In the genomic region with DNA sequence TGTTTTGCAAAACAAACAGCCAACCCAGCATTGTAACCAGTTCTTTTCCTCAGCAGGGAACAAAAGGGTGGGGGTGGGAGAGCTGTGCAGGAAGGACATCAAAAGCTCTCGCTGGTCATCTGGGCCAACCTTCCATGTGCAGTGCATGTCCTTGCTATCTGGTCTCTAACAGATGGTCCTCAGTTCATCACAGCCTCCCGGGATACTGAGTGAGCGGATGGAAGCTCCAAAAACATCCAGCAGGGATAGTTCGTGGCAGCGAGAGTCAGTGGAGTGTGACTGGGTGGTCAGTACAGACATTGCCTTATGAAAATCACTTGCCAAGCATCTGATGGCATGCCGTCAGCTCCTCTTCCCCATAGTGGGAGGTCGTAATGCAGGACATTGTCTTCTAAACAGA, we compare ENCODE assay signal across 13 mouse cellular contexts.
A peak's percentile ranks its signal among the peaks of the same experiment; 100 is the strongest.
DNase-seq lines count a peak whose midpoint lies in the region; ATAC-seq and TF ChIP-seq lines count a peak whose summit lies in the region.
"Had no signal": no experiment of that assay in that cellular context is flagged by ENCODE, and none has a peak within 500 bp of the region (broad histone marks: within the 10 kb centered on the region; RNA-seq: fewer than 3 reads in every experiment).

No protein-coding gene starts in this region.

- H3K4me3 ChIP-seq in heart, embryonic 11.5 days (ENCODE audit: low read depth, low read length): no peak overlapping the region
- no peak overlapping the region for H3K4me3 ChIP-seq in heart, adult 2 months
- H3K4me3 ChIP-seq in neural tube, embryonic 13.5 days: no peak overlapping the region
- no peak overlapping the region for H3K4me3 ChIP-seq in hindbrain, embryonic 15.5 days
- H3K4me3 ChIP-seq: embryonic facial prominence, embryonic 15.5 days; kidney, embryonic 15.5 days had no signal

- H3K27ac ChIP-seq in heart, embryonic 11.5 days (ENCODE audit: low read depth, low read length): peak overlapping the region; percentile 10; the same call in 1 of the 2 replicates
- no peak overlapping the region; the same call in 1 of the 2 replicates for H3K27ac ChIP-seq in heart, adult 2 months
- H3K27ac ChIP-seq in neural tube, embryonic 13.5 days (replicated peaks): peak overlapping the region; percentile 11; the same call in 1 of the 2 replicates
- peak overlapping the region; percentile 48 for H3K27ac ChIP-seq in hindbrain, embryonic 15.5 days (replicated peaks)
- H3K27ac ChIP-seq: embryonic facial prominence, embryonic 15.5 days had no signal

- no peaks in the 10 kb centered on the region for H3K79me2 ChIP-seq in heart, adult 2 months (replicated peaks; ENCODE audit: control insufficient read depth, insufficient read depth, low read length)

- no peak for DNase-seq in heart, adult 2 months
- DNase-seq in neural tube, embryonic 10.5 days (ENCODE audit: extremely low spot score, low spot score): no peak
- DNase-seq in frontal cortex, postnatal 14 days (ENCODE audit: low spot score in 2 of 2): no peak
- DNase-seq in right cerebral cortex, postnatal 10 days (ENCODE audit: low spot score in 2 of 2): no peak
- DNase-seq: adrenal gland, postnatal 36 days; lung, postnatal 14 days; thymus, postnatal 36 days had no signal

- 68% methylated on average over 7 of the region's 7 CpGs for WGBS in heart, embryonic 11.5 days (ENCODE audit: insufficient replicate concordance)
- WGBS in heart, adult 2 months: 67% methylated on average over 7 of the region's 7 CpGs
- 52% methylated on average over 7 of the region's 7 CpGs for WGBS in neural tube, embryonic 13.5 days
- WGBS in hindbrain, embryonic 15.5 days: 35% methylated on average over 7 of the region's 7 CpGs

- intact Hi-C loops in heart, adult 2 months (cut with DNase I): no loop called here

- H3K4me2 ChIP-seq in heart, embryonic 11.5 days: no peak overlapping the region
- H3K4me2 ChIP-seq in neural tube, embryonic 13.5 days: no peak overlapping the region
- no peak overlapping the region for H3K4me2 ChIP-seq in hindbrain, embryonic 15.5 days
- H3K4me2 ChIP-seq: embryonic facial prominence, embryonic 15.5 days; kidney, embryonic 15.5 days; liver, embryonic 11.5 days had no signal

- H3K36me3 ChIP-seq in heart, embryonic 11.5 days (ENCODE audit: control insufficient read depth, insufficient read depth, low read length): no peaks in the 10 kb centered on the region
- H3K36me3 ChIP-seq in heart, adult 2 months (ENCODE audit: control insufficient read depth, insufficient read depth, low read length): 0 out of 2 replicates have a peak, but pooled peaks cover 3% of the 10 kb centered on the region
- H3K36me3 ChIP-seq in neural tube, embryonic 13.5 days: no peaks in the 10 kb centered on the region
- no peaks in the 10 kb centered on the region for H3K36me3 ChIP-seq in hindbrain, embryonic 15.5 days
- H3K36me3 ChIP-seq: embryonic facial prominence, embryonic 15.5 days had no signal

- H3K9me3 ChIP-seq in heart, embryonic 11.5 days (replicated peaks; ENCODE audit: control insufficient read depth, low read length): no peaks in the 10 kb centered on the region
- H3K9me3 ChIP-seq in neural tube, embryonic 13.5 days: no peaks in the 10 kb centered on the region
- H3K9me3 ChIP-seq in hindbrain, embryonic 15.5 days: no peaks in the 10 kb centered on the region
- H3K9me3 ChIP-seq: embryonic facial prominence, embryonic 15.5 days; kidney, embryonic 15.5 days had no signal

- TF ChIP-seq CTCF in heart, adult 2 months (IDR thresholded peaks at IDR 0.05): no peak

- no peak for ATAC-seq in heart, embryonic 11.5 days (replicated peaks; ENCODE audit: insufficient number of reproducible peaks, low FRiP score, low TSS enrichment)
- ATAC-seq in neural tube, embryonic 13.5 days (ENCODE audit: low read depth): no peak
- ATAC-seq in hindbrain, embryonic 15.5 days (ENCODE audit: low FRiP score, low read depth): no peak

- peaks cover 46% of the 10 kb centered on the region for H3K4me1 ChIP-seq in heart, embryonic 11.5 days (ENCODE audit: control insufficient read depth, insufficient read depth, low read length)
- H3K4me1 ChIP-seq in heart, adult 2 months (ENCODE audit: control insufficient read depth, insufficient read depth, low read length): peaks cover 13% of the 10 kb centered on the region
- peaks cover 80% of the 10 kb centered on the region for H3K4me1 ChIP-seq in neural tube, embryonic 13.5 days (replicated peaks)
- peaks cover 57% of the 10 kb centered on the region for H3K4me1 ChIP-seq in hindbrain, embryonic 15.5 days (replicated peaks)

- H3K27me3 ChIP-seq in heart, embryonic 11.5 days (ENCODE audit: control insufficient read depth, insufficient read depth, low read length): no peaks in the 10 kb centered on the region
- H3K27me3 ChIP-seq in heart, adult 2 months (ENCODE audit: control insufficient read depth, insufficient read depth, low read length): no peaks in the 10 kb centered on the region
- H3K27me3 ChIP-seq in neural tube, embryonic 13.5 days: no peaks in the 10 kb centered on the region
- no peaks in the 10 kb centered on the region for H3K27me3 ChIP-seq in hindbrain, embryonic 15.5 days
- H3K27me3 ChIP-seq: embryonic facial prominence, embryonic 15.5 days; kidney, embryonic 15.5 days had no signal

- H3K9ac ChIP-seq in heart, embryonic 11.5 days (ENCODE audit: low read depth, low read length): no peak overlapping the region
- H3K9ac ChIP-seq in heart, adult 2 months (ENCODE audit: low read depth, low read length): no peak overlapping the region
- no peak overlapping the region for H3K9ac ChIP-seq in neural tube, embryonic 13.5 days
- H3K9ac ChIP-seq in hindbrain, embryonic 15.5 days: no peak overlapping the region
- H3K9ac ChIP-seq: embryonic facial prominence, embryonic 15.5 days; kidney, embryonic 15.5 days had no signal

- no peak for TF ChIP-seq POLR2A in heart, adult 2 months (IDR thresholded peaks at IDR 0.05; ENCODE audit: insufficient read depth, low read depth, low read length)

- TF ChIP-seq EP300 in heart, adult 2 months (IDR thresholded peaks at IDR 0.05; ENCODE audit: insufficient read depth, low read depth, low read length): no peak
